Mouse (Mus musculus) testis, adult 2 months (tissue): ENCODE results near the gene Myh10.

Experiments
- CTCF ChIP-seq: fragments of 200-500 bp; IDR thresholded peaks from 2 replicates; pipeline ENCODE4 v1.5.1; 2012; ENCODE audit warnings: low read depth, mild to moderate bottlenecking, inconsistent platforms, low read length, moderate library complexity; ENCODE audit not compliant: control insufficient read depth, insufficient read depth, insufficient replicate concordance
- POLR2A ChIP-seq: fragments of 200-500 bp; IDR thresholded peaks from 2 replicates; pipeline ENCODE4 v1.6.1; 2012; ENCODE audit warnings: low read depth, mild to moderate bottlenecking, inconsistent platforms, low read length, moderate library complexity; ENCODE audit not compliant: control insufficient read depth

DNA sequence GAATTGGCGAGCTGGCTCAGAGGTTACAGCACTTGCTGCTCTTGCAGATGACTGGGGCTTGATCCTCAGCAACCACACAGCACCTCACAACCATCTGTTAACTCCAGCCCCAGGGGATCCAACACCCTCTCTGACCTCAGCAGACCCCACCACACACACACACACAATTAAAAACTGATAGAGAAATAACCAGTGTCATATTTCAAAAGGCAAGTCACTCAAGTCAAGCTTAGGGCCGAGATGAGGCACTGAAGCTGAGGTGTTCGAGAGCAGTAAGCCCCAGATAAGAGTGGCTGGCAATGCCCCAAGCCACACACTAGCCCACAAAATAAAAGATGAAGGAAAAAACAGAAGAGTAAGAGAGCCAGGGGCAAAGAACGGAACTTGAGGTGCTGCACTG lies 141.4 kb downstream of the Myh10 start:
- no peak for TF ChIP-seq CTCF
- TF ChIP-seq POLR2A, result no peak
